Comparison of ENCODE assay signal across 8 mouse cellular contexts in genomic region chr14:31226978-31227377, GRCm38 (mm10). TPM values are rescaled to one million over a fixed set of nuclear protein-coding genes. Genes with fewer than 3 reads are reported as not detected.
DNase-seq lines count a peak whose midpoint lies in the region; ATAC-seq and TF ChIP-seq lines count a peak whose summit lies in the region.
"Had no signal": no experiment of that assay in that cellular context is flagged by ENCODE, and none has a peak within 500 bp of the region (broad histone marks: within the 10 kb centered on the region; RNA-seq: fewer than 3 reads in every experiment).

No protein-coding gene starts in this region.

- H3K4me3 ChIP-seq in liver, postnatal 0 days (ENCODE audit: low read depth, low read length), result no peak overlapping the region
- H3K4me3 ChIP-seq in liver, embryonic 11.5 days (ENCODE audit: low read depth, low read length), result no peak overlapping the region
- no peak overlapping the region for H3K4me3 ChIP-seq in forebrain, postnatal 0 days (ENCODE audit: low read depth, low read length)
- no peak overlapping the region for H3K4me3 ChIP-seq in stomach, embryonic 15.5 days (replicated peaks)

- WGBS in liver, postnatal 0 days (ENCODE audit: insufficient replicate concordance), result 51% methylated on average over 4 of the region's 4 CpGs
- WGBS in liver, embryonic 11.5 days, result 61% methylated on average over 4 of the region's 4 CpGs
- 33% methylated on average over 4 of the region's 4 CpGs for WGBS in forebrain, postnatal 0 days
- 33% methylated on average over 4 of the region's 4 CpGs for WGBS in stomach, embryonic 15.5 days

- no peak for DNase-seq in liver, postnatal 0 days
- no peak for DNase-seq in liver, embryonic 11.5 days (ENCODE audit: low spot score)
- DNase-seq in forebrain, postnatal 0 days, result peak; percentile 58
- peak; percentile 86 for DNase-seq in left cerebral cortex, postnatal 4 days

- H3K27me3 ChIP-seq in liver, postnatal 0 days (ENCODE audit: insufficient read depth, low read length), result no peaks in the 10 kb centered on the region
- no peaks in the 10 kb centered on the region; the same call in 1 of the 2 replicates for H3K27me3 ChIP-seq in liver, embryonic 11.5 days (replicated peaks; ENCODE audit: control insufficient read depth, insufficient read depth, low read length)
- no peaks in the 10 kb centered on the region for H3K27me3 ChIP-seq in forebrain, postnatal 0 days (ENCODE audit: insufficient read depth, low read length)
- H3K27me3 ChIP-seq in stomach, embryonic 15.5 days (replicated peaks), result no peaks in the 10 kb centered on the region

- no peak overlapping the region for H3K4me2 ChIP-seq in liver, postnatal 0 days (ENCODE audit: low read depth, low read length)
- H3K4me2 ChIP-seq in liver, embryonic 11.5 days, result no peak overlapping the region
- H3K4me2 ChIP-seq in forebrain, postnatal 0 days (ENCODE audit: low read depth), result no peak overlapping the region
- no peak overlapping the region for H3K4me2 ChIP-seq in stomach, embryonic 15.5 days

- no peak for TF ChIP-seq EP300 in liver, postnatal 0 days (IDR thresholded peaks at IDR 0.05; ENCODE audit: low read depth)

- TF ChIP-seq CTCF in liver, postnatal 0 days (IDR thresholded peaks at IDR 0.05; ENCODE audit: low read depth), result no peak
- TF ChIP-seq CTCF in forebrain, postnatal 0 days (IDR thresholded peaks at IDR 0.05; ENCODE audit: low read depth), result no peak

- H3K27ac ChIP-seq in liver, postnatal 0 days (ENCODE audit: low read depth), result no peak overlapping the region
- no peak overlapping the region for H3K27ac ChIP-seq in liver, embryonic 11.5 days (ENCODE audit: low read depth, low read length)
- H3K27ac ChIP-seq in forebrain, postnatal 0 days (ENCODE audit: low read depth, low read length), result no peak overlapping the region
- H3K27ac ChIP-seq in stomach, embryonic 15.5 days, result peak overlapping the region; percentile 10; the same call in 1 of the 2 replicates

- no peaks in the 10 kb centered on the region for H3K36me3 ChIP-seq in liver, postnatal 0 days (replicated peaks; ENCODE audit: insufficient read depth, low read length)
- no peaks in the 10 kb centered on the region for H3K36me3 ChIP-seq in liver, embryonic 11.5 days (ENCODE audit: control insufficient read depth, insufficient read depth, low read length)
- no peaks in the 10 kb centered on the region for H3K36me3 ChIP-seq in forebrain, postnatal 0 days (ENCODE audit: insufficient read depth)
- H3K36me3 ChIP-seq in stomach, embryonic 15.5 days, result no peaks in the 10 kb centered on the region

- intact Hi-C loops in left cerebral cortex, postnatal 4 days (cut with DNase I), result no loop called here

- peaks cover 17% of the 10 kb centered on the region for H3K4me1 ChIP-seq in liver, postnatal 0 days (ENCODE audit: insufficient read depth)
- H3K4me1 ChIP-seq in liver, embryonic 11.5 days (replicated peaks; ENCODE audit: control insufficient read depth, insufficient read depth, low read length), result peaks cover 6% of the 10 kb centered on the region; the same call in 1 of the 2 replicates
- no peaks in the 10 kb centered on the region for H3K4me1 ChIP-seq in forebrain, postnatal 0 days (ENCODE audit: insufficient read depth)
- peaks cover 5% of the 10 kb centered on the region; the same call in 1 of the 2 replicates for H3K4me1 ChIP-seq in stomach, embryonic 15.5 days

- ATAC-seq in liver, postnatal 0 days, result peak; percentile 23; the same call in 1 of the 2 replicates
- ATAC-seq in liver, embryonic 11.5 days (replicated peaks; ENCODE audit: low FRiP score), result no peak
- ATAC-seq in forebrain, postnatal 0 days, result peak; percentile 79
- peak; percentile 23 to 37 for ATAC-seq in hematopoietic stem cell, adult 5-6 weeks (replicated peaks in 1 of 2; ENCODE audit: insufficient read depth in 1 of 2, low FRiP score in 2 of 2, low TSS enrichment in 1 of 2, low read depth in 1 of 2, poor library complexity in 2 of 2, severe bottlenecking in 2 of 2)
- peak; percentile 81 for ATAC-seq in stomach, embryonic 15.5 days (ENCODE audit: insufficient read depth, low FRiP score, low read depth)
- no peak for ATAC-seq in erythroblast, adult 5-6 weeks (replicated peaks; ENCODE audit: low FRiP score, poor library complexity, severe bottlenecking)

- no peaks in the 10 kb centered on the region for H3K9me3 ChIP-seq in liver, postnatal 0 days (ENCODE audit: low read length)
- no peaks in the 10 kb centered on the region for H3K9me3 ChIP-seq in liver, embryonic 11.5 days (ENCODE audit: control insufficient read depth, low read length)
- no peaks in the 10 kb centered on the region for H3K9me3 ChIP-seq in forebrain, postnatal 0 days (ENCODE audit: low read length)
- H3K9me3 ChIP-seq in stomach, embryonic 15.5 days, result no peaks in the 10 kb centered on the region

- H3K9ac ChIP-seq in liver, postnatal 0 days (replicated peaks), result no peak overlapping the region
- H3K9ac ChIP-seq in liver, embryonic 11.5 days (ENCODE audit: low read depth, low read length), result no peak overlapping the region
- no peak overlapping the region for H3K9ac ChIP-seq in forebrain, postnatal 0 days
- no peak overlapping the region for H3K9ac ChIP-seq in stomach, embryonic 15.5 days

RNA-seq across cellular contexts. Expression of gene Sema3g, which starts 9.3 kb away (rescaled TPM):
- 0.04 and 0.06 TPM in 2 replicates for polyA plus RNA-seq in liver, postnatal 0 days (2015; fragmentation: Nextera tagmentation; extraction: Ambion mirVana)
- polyA plus RNA-seq in liver, embryonic 11.5 days (2014; fragmentation: Nextera tagmentation; extraction: Ambion mirVana), result 0.10 TPM in 1 of 2 replicates, not detected in the other
- total RNA-seq in forebrain, postnatal 0 days (2014; rRNA removed), result 2.2 and 3.7 TPM in 2 replicates
- 0.23 and 0.31 TPM in 2 replicates for polyA plus RNA-seq in forebrain, postnatal 0 days (2015; fragmentation: Nextera tagmentation; extraction: Ambion mirVana)
- total RNA-seq in hematopoietic stem cell, adult 5-6 weeks (2017), result 0.06 and 0.20 TPM in 2 replicates
- 1 to 10 TPM; 2.5 to 2.6 TPM for total RNA-seq in left cerebral cortex, postnatal 4 days (2021)
- 0.73 and 1.0 TPM in 2 replicates for polyA plus RNA-seq in stomach, embryonic 15.5 days (2015; fragmentation: Nextera tagmentation; extraction: Ambion mirVana)
- not detected in 2 replicates for total RNA-seq in erythroblast, adult 5-6 weeks (2015; ENCODE audit: low replicate concordance)
- not detected in 2 replicates for total RNA-seq in erythroblast, adult 5-6 weeks (2017; ENCODE audit: low replicate concordance)

RNA-seq across cellular contexts. Expression of gene Nisch, which starts 10.2 kb away (rescaled TPM):
- polyA plus RNA-seq in liver, postnatal 0 days (2015; fragmentation: Nextera tagmentation; extraction: Ambion mirVana), result 51.1 and 65.0 TPM in 2 replicates
- polyA plus RNA-seq in liver, embryonic 11.5 days (2014; fragmentation: Nextera tagmentation; extraction: Ambion mirVana), result 228 and 245 TPM in 2 replicates
- total RNA-seq in forebrain, postnatal 0 days (2014; rRNA removed), result 211 and 300 TPM in 2 replicates
- 148 and 199 TPM in 2 replicates for polyA plus RNA-seq in forebrain, postnatal 0 days (2015; fragmentation: Nextera tagmentation; extraction: Ambion mirVana)
- total RNA-seq in hematopoietic stem cell, adult 5-6 weeks (2017), result 101 and 126 TPM in 2 replicates
- 100 to 1,000 TPM; 446 to 469 TPM for total RNA-seq in left cerebral cortex, postnatal 4 days (2021)
- 319 and 363 TPM in 2 replicates for polyA plus RNA-seq in stomach, embryonic 15.5 days (2015; fragmentation: Nextera tagmentation; extraction: Ambion mirVana)
- total RNA-seq in erythroblast, adult 5-6 weeks (2015; ENCODE audit: low replicate concordance), result 30.2 and 34.1 TPM in 2 replicates
- 19.5 and 21.8 TPM in 2 replicates for total RNA-seq in erythroblast, adult 5-6 weeks (2017; ENCODE audit: low replicate concordance)

RNA-seq across cellular contexts. Expression of gene Tnnc1, which starts 18.9 kb away (rescaled TPM):
- polyA plus RNA-seq in liver, postnatal 0 days (2015; fragmentation: Nextera tagmentation; extraction: Ambion mirVana), result 3.9 and 8.4 TPM in 2 replicates
- 17.6 and 39.0 TPM in 2 replicates for polyA plus RNA-seq in liver, embryonic 11.5 days (2014; fragmentation: Nextera tagmentation; extraction: Ambion mirVana)
- total RNA-seq in forebrain, postnatal 0 days (2014; rRNA removed), result 1.2 and 2.4 TPM in 2 replicates
- 2.4 and 3.0 TPM in 2 replicates for polyA plus RNA-seq in forebrain, postnatal 0 days (2015; fragmentation: Nextera tagmentation; extraction: Ambion mirVana)
- total RNA-seq in hematopoietic stem cell, adult 5-6 weeks (2017), result not detected in 2 replicates
- total RNA-seq in left cerebral cortex, postnatal 4 days (2021), result 1 to 10 TPM; 1.4 to 1.7 TPM
- polyA plus RNA-seq in stomach, embryonic 15.5 days (2015; fragmentation: Nextera tagmentation; extraction: Ambion mirVana), result 7.1 and 9.8 TPM in 2 replicates
- total RNA-seq in erythroblast, adult 5-6 weeks (2015; ENCODE audit: low replicate concordance), result not detected in 2 replicates
- not detected in 2 replicates for total RNA-seq in erythroblast, adult 5-6 weeks (2017; ENCODE audit: low replicate concordance)
- total RNA-seq: neutrophil, adult 5-6 weeks had no signal

RNA-seq across cellular contexts. Expression of gene Phf7, which starts 24.1 kb away (rescaled TPM):
- polyA plus RNA-seq in liver, postnatal 0 days (2015; fragmentation: Nextera tagmentation; extraction: Ambion mirVana), result 7.3 and 8.3 TPM in 2 replicates
- 14.9 and 15.0 TPM in 2 replicates for polyA plus RNA-seq in liver, embryonic 11.5 days (2014; fragmentation: Nextera tagmentation; extraction: Ambion mirVana)
- 7.1 and 8.6 TPM in 2 replicates for total RNA-seq in forebrain, postnatal 0 days (2014; rRNA removed)
- polyA plus RNA-seq in forebrain, postnatal 0 days (2015; fragmentation: Nextera tagmentation; extraction: Ambion mirVana), result 12.2 and 12.9 TPM in 2 replicates
- 14.6 and 21.7 TPM in 2 replicates for total RNA-seq in hematopoietic stem cell, adult 5-6 weeks (2017)
- 1 to 10 TPM; 5.3 to 5.8 TPM for total RNA-seq in left cerebral cortex, postnatal 4 days (2021)
- 11.2 and 11.8 TPM in 2 replicates for polyA plus RNA-seq in stomach, embryonic 15.5 days (2015; fragmentation: Nextera tagmentation; extraction: Ambion mirVana)
- total RNA-seq in erythroblast, adult 5-6 weeks (2015; ENCODE audit: low replicate concordance), result 4.8 and 11.5 TPM in 2 replicates
- 2.5 and 4.8 TPM in 2 replicates for total RNA-seq in erythroblast, adult 5-6 weeks (2017; ENCODE audit: low replicate concordance)

RNA-seq across cellular contexts. Expression of gene Bap1, which starts 24.3 kb away (rescaled TPM):
- 16.3 and 19.8 TPM in 2 replicates for polyA plus RNA-seq in liver, postnatal 0 days (2015; fragmentation: Nextera tagmentation; extraction: Ambion mirVana)
- 77.2 and 84.4 TPM in 2 replicates for polyA plus RNA-seq in liver, embryonic 11.5 days (2014; fragmentation: Nextera tagmentation; extraction: Ambion mirVana)
- total RNA-seq in forebrain, postnatal 0 days (2014; rRNA removed), result 136 and 139 TPM in 2 replicates
- polyA plus RNA-seq in forebrain, postnatal 0 days (2015; fragmentation: Nextera tagmentation; extraction: Ambion mirVana), result 104 and 115 TPM in 2 replicates
- total RNA-seq in hematopoietic stem cell, adult 5-6 weeks (2017), result 58.2 and 72.6 TPM in 2 replicates
- 100 to 1,000 TPM; 112 to 123 TPM for total RNA-seq in left cerebral cortex, postnatal 4 days (2021)
- polyA plus RNA-seq in stomach, embryonic 15.5 days (2015; fragmentation: Nextera tagmentation; extraction: Ambion mirVana), result 59.7 and 67.7 TPM in 2 replicates
- 4.0 and 11.1 TPM in 2 replicates for total RNA-seq in erythroblast, adult 5-6 weeks (2015; ENCODE audit: low replicate concordance)
- total RNA-seq in erythroblast, adult 5-6 weeks (2017; ENCODE audit: low replicate concordance), result 22.9 and 32.1 TPM in 2 replicates

Comparison
In these comparisons a context has a peak if more than half of its experiments do, and no peak if none do; other contexts are left out.
1. ATAC-seq: peak in liver, postnatal 0 days (single experiment), forebrain, postnatal 0 days (single experiment), hematopoietic stem cell, adult 5-6 weeks (2 of 2) and stomach, embryonic 15.5 days (single experiment); none in liver, embryonic 11.5 days (single experiment) and erythroblast, adult 5-6 weeks (single experiment).
2. DNase-seq: peak in forebrain, postnatal 0 days (single experiment) and left cerebral cortex, postnatal 4 days (single experiment); none in liver, postnatal 0 days (single experiment) and liver, embryonic 11.5 days (single experiment).